Mouse (Mus musculus) C2C12 (cell line): Measurements from ENCODE around the gene Adora3. TPM values are rescaled to one million over a fixed set of nuclear protein-coding genes. Genes with fewer than 3 reads are reported as not detected.

Source experiments
- H3K27me3 ChIP-seq: one replicate; pipeline ENCODE4 v1.6.1; 2011; ENCODE audit not compliant: control insufficient read depth, insufficient read depth, insufficient read length
- H3K36me3 ChIP-seq: one replicate; pipeline ENCODE4 v1.6.1; 2011; ENCODE audit not compliant: control insufficient read depth, insufficient read depth
- H3K4me3 ChIP-seq: one replicate; pipeline ENCODE4 v1.5.1; 2011; ENCODE audit warnings: mild to moderate bottlenecking, control low read depth; ENCODE audit not compliant: poor library complexity, insufficient read depth, severe bottlenecking
- H3K79me2 ChIP-seq: one replicate; pipeline ENCODE4 v1.6.1; 2011; ENCODE audit not compliant: control insufficient read depth, insufficient read depth
- H3K79me3 ChIP-seq: one replicate; pipeline ENCODE4 v1.6.1; 2011; ENCODE audit warnings: low read depth, control low read depth
- H3ac ChIP-seq: one replicate; pipeline ENCODE3; 2011; ENCODE audit warnings: low read depth; ENCODE audit not compliant: control insufficient read depth, insufficient read length
- CEBPB ChIP-seq: IDR thresholded peaks from one replicate; pipeline ENCODE4 v1.6.1; 2011; ENCODE audit warnings: low read depth, mild to moderate bottlenecking, control low read depth, moderate library complexity
- CTCF ChIP-seq: IDR thresholded peaks from one replicate; pipeline ENCODE4 v1.5.1; 2011; ENCODE audit not compliant: control insufficient read depth, insufficient read depth, insufficient read length
- FOSL1 ChIP-seq: IDR thresholded peaks from one replicate; pipeline ENCODE4 v1.8.0; 2011; ENCODE audit warnings: mild to moderate bottlenecking, low read length; ENCODE audit not compliant: poor library complexity, insufficient read depth, severe bottlenecking
- MAX ChIP-seq: IDR thresholded peaks from one replicate; pipeline ENCODE4 v1.6.1; 2011; ENCODE audit warnings: mild to moderate bottlenecking, control low read depth
- MYOD1 ChIP-seq: IDR thresholded peaks from one replicate; pipeline ENCODE4 v1.6.1; 2011; ENCODE audit warnings: low read depth; ENCODE audit not compliant: control insufficient read depth, insufficient read length
- MYOG ChIP-seq: IDR thresholded peaks from one replicate; pipeline ENCODE4 v1.6.1; 2011; ENCODE audit not compliant: control insufficient read depth, insufficient read length; ENCODE audit errors: extremely low read depth
- USF1 ChIP-seq: IDR thresholded peaks from one replicate; pipeline ENCODE4 v1.6.1; 2011; ENCODE audit warnings: low read depth, mild to moderate bottlenecking, control low read depth, moderate library complexity
- polyA plus RNA-seq: library from polyadenylated mRNA; unstranded; fragments of >200 nt; fragmentation: generic; extraction: Trizol; gene quantifications from one replicate; pipeline ENCODE4 v1.2.1, GENCODE M21; 2012; ENCODE audit warnings: missing spikeins

Gene Adora3
- polyA plus RNA-seq, 1 experiment: not detected

GRCm38 (mm10) chr3:105928195-105928569 is 57.5 kb downstream of the Adora3 start:
- H3K79me3 ChIP-seq: no peaks in the 10 kb centered on the region
- TF ChIP-seq MAX (no peak), MYOD1 (no peak), MYOG (no peak), CTCF (no peak), FOSL1 (no peak), CEBPB (no peak), USF1 (no peak)
- H3K36me3 ChIP-seq: no peaks in the 10 kb centered on the region
- H3ac ChIP-seq: no peak overlapping the region
- no peaks in the 10 kb centered on the region for H3K79me2 ChIP-seq
- no peak overlapping the region for H3K4me3 ChIP-seq
- H3K27me3 ChIP-seq: no peaks in the 10 kb centered on the region

DNA sequence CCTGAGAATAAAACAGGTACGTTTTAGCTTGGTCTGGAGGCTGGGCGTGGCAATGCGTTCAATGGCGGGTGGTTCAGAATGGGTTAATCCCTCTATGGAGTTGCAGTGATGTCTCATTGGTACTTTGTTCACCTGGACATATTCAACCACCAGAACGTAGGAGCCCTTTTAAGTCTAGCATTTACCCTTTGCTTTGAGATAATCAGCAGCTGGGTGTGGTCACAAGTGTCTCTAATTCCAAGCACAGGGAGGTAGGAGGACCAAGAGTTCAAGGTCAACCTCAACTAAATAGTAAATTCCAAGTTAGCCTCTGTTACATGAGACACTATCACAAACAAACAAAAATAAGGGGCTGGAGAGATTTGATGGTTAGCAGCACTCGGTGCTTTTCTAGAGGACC is 58.1 kb downstream of the Adora3 start:
- TF ChIP-seq MYOG (no peak), CTCF (no peak)
- Histone ChIP-seq H3K79me3 (no peaks in the 10 kb centered on the region), H3K79me2 (no peaks in the 10 kb centered on the region), H3ac (no peak overlapping the region), H3K36me3 (no peaks in the 10 kb centered on the region), H3K4me3 (no peak overlapping the region), H3K27me3 (no peaks in the 10 kb centered on the region)

DNA sequence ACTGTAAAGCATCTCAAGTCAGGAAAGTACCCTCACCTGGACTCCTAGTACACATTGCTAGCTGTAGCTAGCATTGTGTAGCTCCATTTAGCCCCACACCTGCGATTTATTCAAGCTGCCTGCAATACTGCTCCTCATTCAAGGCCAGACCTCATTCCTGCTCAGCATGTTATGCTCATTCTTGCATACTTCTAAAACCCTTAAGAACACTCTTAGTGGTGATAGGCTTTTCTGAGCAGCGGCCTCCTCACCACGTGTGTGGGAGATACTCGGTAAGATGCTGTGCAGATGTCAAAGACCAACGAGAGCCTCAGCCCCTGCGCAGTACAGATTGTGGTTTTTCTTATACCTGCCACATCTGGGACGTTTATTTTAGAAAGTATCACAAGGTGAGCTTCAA is 59.2 kb downstream of the Adora3 start:
- no peaks in the 10 kb centered on the region for H3K79me3 ChIP-seq

DNA sequence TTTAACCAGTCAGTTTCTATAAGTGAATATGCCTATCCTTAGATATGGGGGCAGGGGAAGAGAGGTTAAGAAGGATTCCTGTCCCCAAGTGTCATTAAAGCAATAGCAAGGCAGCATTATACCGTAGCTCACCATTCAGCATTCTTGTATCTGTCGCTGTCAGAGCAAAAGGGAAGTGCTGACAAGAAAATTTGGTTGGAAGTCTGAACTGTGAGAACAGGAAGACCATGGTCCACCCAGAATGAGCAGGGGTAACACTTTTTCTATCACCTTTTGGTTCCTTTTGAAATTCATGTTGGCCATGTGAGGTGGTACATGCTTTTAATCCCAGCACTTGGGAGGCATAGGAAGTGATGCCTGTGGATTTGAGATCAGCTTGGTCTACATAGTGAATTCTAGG is 60.4 kb downstream of the Adora3 start:
- Histone ChIP-seq H3K79me3 (no peaks in the 10 kb centered on the region), H3K36me3 (no peaks in the 10 kb centered on the region), H3K4me3 (no peak overlapping the region), H3K27me3 (no peaks in the 10 kb centered on the region), H3K79me2 (no peaks in the 10 kb centered on the region), H3ac (no peak overlapping the region)
- no peak for TF ChIP-seq CEBPB
- no peak for TF ChIP-seq MYOG

More for the DNA sequence above, 59.2 kb downstream of the Adora3 start:
- H3K4me3 ChIP-seq: no peak overlapping the region
- H3ac ChIP-seq: no peak overlapping the region
- TF ChIP-seq CTCF (no peak), CEBPB (no peak), FOSL1 (no peak), MYOD1 (no peak)
- H3K27me3 ChIP-seq: no peaks in the 10 kb centered on the region
- H3K36me3 ChIP-seq: no peaks in the 10 kb centered on the region
- no peaks in the 10 kb centered on the region for H3K79me2 ChIP-seq

- no peaks in the 10 kb centered on the region for H3K27me3 ChIP-seq
- H3K36me3 ChIP-seq: peaks cover 8% of the 10 kb centered on the region
- no peak within 1 kb of the TSS for H3K4me3 ChIP-seq
- no peaks in the 10 kb centered on the region for H3K79me3 ChIP-seq
- H3ac ChIP-seq: no peak within 1 kb of the TSS
- TF ChIP-seq MYOD1 (no peak), CEBPB (no peak), FOSL1 (no peak), USF1 (no peak), MYOG (no peak), CTCF (no peak), MAX (no peak)
- H3K79me2 ChIP-seq: no peaks in the 10 kb centered on the region
Measured at GRCm38 (mm10) chr3:105932240-105933071, 61.8 kb downstream of the Adora3 start, which contains the start of gene I830077J02Rik. Gene I830077J02Rik (minus strand): TSS chr3:105932664.

GRCm38 (mm10) chr3:105933926-105934325 is 63.3 kb downstream of the Adora3 start:
- H3K79me2 ChIP-seq: no peaks in the 10 kb centered on the region
- H3K27me3 ChIP-seq: no peaks in the 10 kb centered on the region
- peaks cover 19% of the 10 kb centered on the region for H3K36me3 ChIP-seq
- no peak overlapping the region for H3ac ChIP-seq
- no peak overlapping the region for H3K4me3 ChIP-seq
- TF ChIP-seq MAX: no peak
- no peak for TF ChIP-seq MYOG
- no peak for TF ChIP-seq CTCF
- TF ChIP-seq CEBPB: no peak
- no peak for TF ChIP-seq MYOD1
- TF ChIP-seq FOSL1: no peak
- no peak for TF ChIP-seq USF1
- no peaks in the 10 kb centered on the region for H3K79me3 ChIP-seq
